Mouse (Mus musculus): ENCODE data around the gene Ly6g5c. TPM values are rescaled to one million over a fixed set of nuclear protein-coding genes. Genes with fewer than 3 reads are reported as not detected.
A peak's percentile ranks its signal among the peaks of the same experiment; 100 is the strongest.

The Ly6g5c gene
- polyA plus RNA-seq, 1 experiment from 2014 or later: not detected

- Histone ChIP-seq H3K9ac (replicated peaks; ENCODE audit: low read length) (no peak overlapping the region), H3K27me3 (ENCODE audit: control insufficient read depth, insufficient read depth, low read length) (no peaks in the 10 kb centered on the region), H3K4me1 (ENCODE audit: control insufficient read depth, insufficient read depth, low read length) (peaks cover 12% of the 10 kb centered on the region), H3K36me3 (ENCODE audit: control insufficient read depth, insufficient read depth, low read length) (peaks cover 17% of the 10 kb centered on the region), H3K4me3 (replicated peaks; ENCODE audit: low read depth, low read length) (no peak overlapping the region), H3K9me3 (ENCODE audit: control insufficient read depth, low read length) (no peaks in the 10 kb centered on the region), H3K4me2 (ENCODE audit: low read length) (no peak overlapping the region), H3K27ac (replicated peaks; ENCODE audit: low read depth, low read length) (no peak overlapping the region)
- ATAC-seq (ENCODE audit: low FRiP score, low TSS enrichment) (no peak), DNase-seq (no peak)
- WGBS: 53% methylated on average over 2 of the region's 2 CpGs
These were observed 19.9 kb upstream of the Ly6g5c start for GRCm38 (mm10) chr17:35088151-35088550.

GRCm38 (mm10) chr17:35088825-35089644 lies 19.0 kb upstream of the Ly6g5c start, which contains the start of gene Abhd16a:
TSS of gene Abhd16a (plus strand) at chr17:35089263.
- DNase-seq (peak; percentile 97), ATAC-seq (ENCODE audit: low FRiP score, low TSS enrichment) (peak; percentile 98)
- Histone ChIP-seq H3K27me3 (ENCODE audit: control insufficient read depth, insufficient read depth, low read length) (no peaks in the 10 kb centered on the region), H3K36me3 (ENCODE audit: control insufficient read depth, insufficient read depth, low read length) (peaks cover 26% of the 10 kb centered on the region), H3K4me3 (replicated peaks; ENCODE audit: low read depth, low read length) (peak within 1 kb of the TSS; percentile 61), H3K9ac (replicated peaks; ENCODE audit: low read length) (peak within 1 kb of the TSS; percentile 93), H3K27ac (replicated peaks; ENCODE audit: low read depth, low read length) (peak within 1 kb of the TSS; percentile 98), H3K4me2 (ENCODE audit: low read length) (peak within 1 kb of the TSS; percentile 76), H3K4me1 (ENCODE audit: control insufficient read depth, insufficient read depth, low read length) (peaks cover 12% of the 10 kb centered on the region), H3K9me3 (ENCODE audit: control insufficient read depth, low read length) (no peaks in the 10 kb centered on the region)
- WGBS: 3% methylated on average over 66 of the region's 67 CpGs

GRCm38 (mm10) chr17:35090166-35090932 lies 17.7 kb upstream of the Ly6g5c start:
- Histone ChIP-seq H3K27ac (replicated peaks; ENCODE audit: low read depth, low read length) (peak overlapping the region; percentile 45; the same call in 1 of the 2 replicates), H3K36me3 (ENCODE audit: control insufficient read depth, insufficient read depth, low read length) (peaks cover 38% of the 10 kb centered on the region), H3K4me1 (ENCODE audit: control insufficient read depth, insufficient read depth, low read length) (peaks cover 12% of the 10 kb centered on the region), H3K9ac (replicated peaks; ENCODE audit: low read length) (peak overlapping the region; percentile 93), H3K4me2 (ENCODE audit: low read length) (peak overlapping the region; percentile 76), H3K4me3 (replicated peaks; ENCODE audit: low read depth, low read length) (peak overlapping the region; percentile 61), H3K27me3 (ENCODE audit: control insufficient read depth, insufficient read depth, low read length) (no peaks in the 10 kb centered on the region), H3K9me3 (ENCODE audit: control insufficient read depth, low read length) (no peaks in the 10 kb centered on the region)
- peak; percentile 21 for DNase-seq
- 67% methylated on average over 8 of the region's 8 CpGs for WGBS
- no peak for ATAC-seq (ENCODE audit: low FRiP score, low TSS enrichment)

- peaks cover 12% of the 10 kb centered on the region for H3K4me1 ChIP-seq (ENCODE audit: control insufficient read depth, insufficient read depth, low read length)
- H3K4me2 ChIP-seq (ENCODE audit: low read length): no peak overlapping the region
- WGBS: 91% methylated on average over 14 of the region's 14 CpGs
- ATAC-seq (ENCODE audit: low FRiP score, low TSS enrichment) (no peak), DNase-seq (no peak)
- H3K27me3 ChIP-seq (ENCODE audit: control insufficient read depth, insufficient read depth, low read length): no peaks in the 10 kb centered on the region
- H3K9me3 ChIP-seq (ENCODE audit: control insufficient read depth, low read length): no peaks in the 10 kb centered on the region
- H3K9ac ChIP-seq (replicated peaks; ENCODE audit: low read length): no peak overlapping the region
- no peak overlapping the region for H3K4me3 ChIP-seq (replicated peaks; ENCODE audit: low read depth, low read length)
- H3K36me3 ChIP-seq (ENCODE audit: control insufficient read depth, insufficient read depth, low read length): peaks cover 60% of the 10 kb centered on the region
- no peak overlapping the region for H3K27ac ChIP-seq (replicated peaks; ENCODE audit: low read depth, low read length)
These were observed 15.5 kb upstream of the Ly6g5c start for GRCm38 (mm10) chr17:35092403-35093198.

- no peaks in the 10 kb centered on the region for H3K9me3 ChIP-seq (ENCODE audit: control insufficient read depth, low read length)
- H3K9ac ChIP-seq (replicated peaks; ENCODE audit: low read length): no peak overlapping the region
- H3K36me3 ChIP-seq (ENCODE audit: control insufficient read depth, insufficient read depth, low read length): peaks cover 78% of the 10 kb centered on the region
These were observed 13.4 kb upstream of the Ly6g5c start for GRCm38 (mm10) chr17:35094475-35095365.

GRCm38 (mm10) chr17:35096597-35096996 lies 11.5 kb upstream of the Ly6g5c start:
- no peak for DNase-seq
- Histone ChIP-seq H3K9me3 (ENCODE audit: control insufficient read depth, low read length) (no peaks in the 10 kb centered on the region), H3K9ac (replicated peaks; ENCODE audit: low read length) (no peak overlapping the region), H3K27me3 (ENCODE audit: control insufficient read depth, insufficient read depth, low read length) (no peaks in the 10 kb centered on the region), H3K36me3 (ENCODE audit: control insufficient read depth, insufficient read depth, low read length) (peaks cover 94% of the 10 kb centered on the region), H3K27ac (replicated peaks; ENCODE audit: low read depth, low read length) (no peak overlapping the region), H3K4me2 (ENCODE audit: low read length) (no peak overlapping the region), H3K4me3 (replicated peaks; ENCODE audit: low read depth, low read length) (no peak overlapping the region), H3K4me1 (ENCODE audit: control insufficient read depth, insufficient read depth, low read length) (no peaks in the 10 kb centered on the region)
- ATAC-seq (ENCODE audit: low FRiP score, low TSS enrichment): no peak
- WGBS: 83% methylated on average over 12 of the region's 12 CpGs

More at GRCm38 (mm10) chr17:35094475-35095365, 13.4 kb upstream of the Ly6g5c start:
- H3K4me3 ChIP-seq (replicated peaks; ENCODE audit: low read depth, low read length): no peak overlapping the region
- DNase-seq (no peak), ATAC-seq (ENCODE audit: low FRiP score, low TSS enrichment) (no peak)
- H3K27ac ChIP-seq (replicated peaks; ENCODE audit: low read depth, low read length): no peak overlapping the region
- H3K4me1 ChIP-seq (ENCODE audit: control insufficient read depth, insufficient read depth, low read length): peaks cover 11% of the 10 kb centered on the region
- WGBS: 93% methylated on average over 15 of the region's 15 CpGs
- no peaks in the 10 kb centered on the region for H3K27me3 ChIP-seq (ENCODE audit: control insufficient read depth, insufficient read depth, low read length)
- no peak overlapping the region for H3K4me2 ChIP-seq (ENCODE audit: low read length)

GRCm38 (mm10) chr17:35097164-35097655 lies 10.9 kb upstream of the Ly6g5c start:
- Histone ChIP-seq H3K27me3 (ENCODE audit: control insufficient read depth, insufficient read depth, low read length) (no peaks in the 10 kb centered on the region), H3K4me1 (ENCODE audit: control insufficient read depth, insufficient read depth, low read length) (no peaks in the 10 kb centered on the region), H3K4me2 (ENCODE audit: low read length) (no peak overlapping the region), H3K27ac (replicated peaks; ENCODE audit: low read depth, low read length) (no peak overlapping the region), H3K9ac (replicated peaks; ENCODE audit: low read length) (no peak overlapping the region), H3K36me3 (ENCODE audit: control insufficient read depth, insufficient read depth, low read length) (peaks cover 95% of the 10 kb centered on the region), H3K4me3 (replicated peaks; ENCODE audit: low read depth, low read length) (no peak overlapping the region), H3K9me3 (ENCODE audit: control insufficient read depth, low read length) (no peaks in the 10 kb centered on the region)
- 66% methylated on average over 12 of the region's 12 CpGs for WGBS
- DNase-seq (no peak), ATAC-seq (ENCODE audit: low FRiP score, low TSS enrichment) (no peak)
